Mouse (Mus musculus) liver, embryonic 14.5 days (tissue): ENCODE results near the gene B3galt4.

Experiments
- CTCF ChIP-seq: IDR thresholded peaks from 2 replicates; pipeline ENCODE4 v1.5.1; 2016; ENCODE audit warnings: antibody characterized with exemption, low read depth, control low read depth
- EP300 ChIP-seq: IDR thresholded peaks from 2 replicates; pipeline ENCODE4 v1.6.1; 2016; ENCODE audit warnings: antibody characterized with exemption, low read depth

DNA sequence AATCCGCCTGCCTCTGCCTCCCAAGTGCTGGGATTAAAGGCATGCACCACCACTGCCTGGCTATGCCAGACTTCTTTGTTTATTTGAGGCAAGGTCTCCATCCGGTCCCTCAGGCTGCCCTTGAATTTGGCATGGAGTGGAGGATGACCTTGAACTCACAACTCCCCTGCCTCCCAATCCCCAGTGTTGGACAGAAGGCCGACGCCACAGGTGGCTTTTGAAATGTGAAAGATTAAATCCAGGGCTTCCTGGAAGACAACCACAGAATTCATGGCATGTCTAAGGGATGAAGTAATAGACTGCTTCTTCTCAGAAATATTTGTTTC is 50.3 kb downstream of the B3galt4 start:
- TF ChIP-seq CTCF (no peak), EP300 (no peak)
